Mouse (Mus musculus): ENCODE measurements around the gene Galnt7.

Galnt7 gene

GRCm38 (mm10) chr8:57584416-57585127 lies 68.3 kb downstream of the Galnt7 start:
- no peak for DNase-seq (ENCODE audit: low spot score)

- peak; percentile 17 for DNase-seq (ENCODE audit: low spot score)
Measured at GRCm38 (mm10) chr8:57579845-57580244, 73.0 kb downstream of the Galnt7 start.

DNA sequence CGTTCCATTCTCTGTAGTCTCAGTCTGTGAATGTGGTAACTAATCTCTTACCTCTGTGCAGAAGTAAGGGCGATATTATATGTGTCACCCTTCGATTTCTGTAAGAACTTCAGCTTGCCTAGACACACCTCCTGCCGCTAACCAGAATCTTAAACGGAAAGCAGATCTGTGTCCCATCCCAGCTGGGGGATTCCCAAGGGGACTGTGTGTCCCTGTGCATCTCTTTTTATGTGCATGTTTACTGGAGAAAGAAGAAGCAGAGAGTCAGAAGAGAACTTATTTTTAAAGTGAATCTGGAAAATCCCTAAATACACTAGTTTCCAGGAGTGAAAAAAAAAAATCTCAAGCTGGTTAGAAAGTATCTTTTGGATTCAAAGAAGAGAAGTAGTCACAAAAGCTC lies 75.5 kb downstream of the Galnt7 start:
- no peak for DNase-seq (ENCODE audit: low spot score)

GRCm38 (mm10) chr8:57576238-57576637 lies 76.6 kb downstream of the Galnt7 start:
- DNase-seq (ENCODE audit: low spot score): peak; percentile 48

DNA sequence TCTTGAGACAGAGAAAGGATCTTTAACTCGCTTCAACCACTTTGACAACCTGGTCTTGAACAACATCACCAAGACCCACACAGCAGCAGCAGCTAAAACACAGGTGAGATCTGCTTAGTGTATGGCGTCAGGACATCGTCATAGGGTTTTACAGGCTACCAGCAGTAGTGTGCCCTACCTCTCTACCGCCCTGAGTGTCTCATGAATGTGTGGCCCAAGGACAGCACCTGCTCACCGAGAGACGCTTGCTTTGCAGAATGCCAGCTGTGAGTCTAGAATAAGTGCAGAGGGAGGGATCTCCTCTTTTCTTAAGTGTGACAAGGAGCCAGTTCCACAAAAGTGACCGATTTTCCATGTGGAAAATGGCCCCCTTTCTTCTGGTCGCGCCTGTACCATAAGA lies 77.5 kb downstream of the Galnt7 start:
- no peak for DNase-seq (ENCODE audit: low spot score)

GRCm38 (mm10) chr8:57574398-57574797 lies 78.4 kb downstream of the Galnt7 start:
- peak; percentile 34 for DNase-seq (ENCODE audit: low spot score)

DNA sequence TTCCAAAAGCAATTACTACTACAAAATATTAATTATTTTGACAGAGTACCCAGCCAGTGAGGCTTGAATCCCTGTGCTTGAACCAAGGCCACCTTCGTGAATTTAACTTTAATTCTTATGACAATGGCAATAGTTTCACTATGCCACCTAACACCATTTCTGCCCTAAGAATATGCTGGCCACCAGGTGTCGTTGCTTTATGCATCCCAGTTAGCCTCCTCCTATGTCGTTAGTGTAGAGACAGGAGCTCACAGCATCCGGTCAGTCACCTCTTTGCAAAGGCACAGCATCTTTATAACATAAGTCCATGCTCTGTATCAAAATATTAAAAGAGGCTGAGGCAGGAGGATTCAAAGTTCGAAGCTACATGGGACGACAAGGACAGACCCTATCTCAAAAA lies 79.0 kb downstream of the Galnt7 start:
- no peak for DNase-seq (ENCODE audit: low spot score)

DNA sequence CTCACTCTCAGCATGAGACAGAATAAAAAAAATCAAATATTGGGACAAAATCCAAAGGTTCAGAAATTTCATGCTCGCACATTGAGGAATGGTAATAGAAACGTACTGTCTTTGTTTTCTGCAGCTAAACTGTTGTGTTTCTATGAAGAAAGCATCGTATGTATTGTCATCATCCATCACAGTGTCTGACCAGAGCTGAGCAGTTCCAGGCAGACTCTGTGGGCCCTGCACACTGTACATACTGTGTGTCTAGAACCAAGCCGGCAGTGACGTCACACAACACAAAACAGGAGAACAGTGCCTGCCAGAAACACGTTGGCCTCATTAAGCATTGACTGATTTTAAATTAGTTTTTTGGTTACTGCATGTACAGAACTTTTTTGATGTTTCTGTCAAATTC lies 82.9 kb downstream of the Galnt7 start:
- DNase-seq (ENCODE audit: low spot score): no peak

DNA sequence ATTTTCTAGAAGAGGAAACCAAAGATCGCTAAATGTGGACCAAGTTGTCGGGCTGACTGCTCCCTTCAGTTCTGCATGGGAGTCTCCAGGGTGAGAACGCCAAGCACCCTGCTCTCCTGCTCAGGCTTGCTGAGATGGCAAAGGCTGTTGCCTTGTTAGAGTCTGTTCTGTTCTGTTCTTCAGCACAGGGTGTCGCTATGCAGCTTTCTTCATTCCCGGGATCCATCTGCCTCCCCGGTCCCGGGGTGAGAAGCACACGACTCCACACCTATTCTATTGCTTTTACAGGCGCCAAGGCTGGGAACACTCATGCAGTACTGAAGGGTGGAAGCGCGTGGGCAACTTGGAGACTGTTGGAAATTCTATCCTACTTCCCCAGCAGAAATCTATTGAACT lies 83.4 kb downstream of the Galnt7 start:
- no peak for DNase-seq (ENCODE audit: low spot score)

- DNase-seq (ENCODE audit: low spot score): no peak
Measured at GRCm38 (mm10) chr8:57568633-57569399, 84.0 kb downstream of the Galnt7 start.

DNA sequence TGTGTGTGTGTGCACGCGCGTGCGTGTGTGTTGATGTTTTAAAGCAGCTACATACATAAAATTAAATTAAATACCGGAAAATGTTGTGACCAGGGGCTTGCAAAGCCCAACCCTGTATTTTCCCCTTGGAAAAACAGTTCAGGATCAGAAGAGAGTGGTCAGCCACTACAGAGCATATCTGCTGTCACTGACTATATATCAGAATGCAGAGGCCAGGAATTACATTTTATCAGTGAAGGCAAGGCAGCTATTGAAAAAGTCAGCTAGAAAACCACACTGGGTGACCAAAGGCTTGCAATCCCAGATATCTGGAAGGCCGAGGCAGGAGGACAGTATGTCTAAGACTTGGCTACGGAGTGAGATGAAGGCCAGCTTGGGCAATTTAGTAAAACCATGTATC lies 84.8 kb downstream of the Galnt7 start:
- no peak for DNase-seq (ENCODE audit: low spot score)

- DNase-seq (ENCODE audit: low spot score): no peak
Measured at GRCm38 (mm10) chr8:57565039-57565438, 87.8 kb downstream of the Galnt7 start.

- no peak for DNase-seq (ENCODE audit: low spot score)
Measured at GRCm38 (mm10) chr8:57563726-57564125, 89.1 kb downstream of the Galnt7 start.

GRCm38 (mm10) chr8:57562741-57563140 lies 90.1 kb downstream of the Galnt7 start:
- no peak for DNase-seq (ENCODE audit: low spot score)

- no peak for DNase-seq (ENCODE audit: low spot score)
Measured at GRCm38 (mm10) chr8:57560926-57561325, 91.9 kb downstream of the Galnt7 start.

GRCm38 (mm10) chr8:57552102-57553032 lies 100.5 kb downstream of the Galnt7 start:
- DNase-seq (ENCODE audit: low spot score): no peak

DNA sequence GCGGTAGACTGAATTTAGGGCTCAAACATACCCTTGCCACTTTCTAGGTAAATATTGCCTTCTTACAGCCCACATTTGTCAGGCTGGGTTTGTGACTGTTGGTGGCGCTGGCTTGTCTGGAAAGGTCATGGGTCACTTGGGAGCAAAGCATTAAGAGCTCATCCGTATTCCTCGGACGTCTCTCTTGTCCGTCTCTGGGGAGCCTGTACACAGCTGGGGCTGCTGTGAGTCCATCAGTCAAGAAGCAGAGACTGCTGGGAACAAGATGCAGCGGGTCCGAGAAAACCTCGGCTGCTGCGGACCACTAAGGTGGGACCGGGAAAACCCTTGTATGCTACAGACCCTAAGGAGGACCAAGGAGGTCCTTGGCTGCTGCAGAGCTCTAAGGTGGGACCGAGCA lies 105.3 kb downstream of the Galnt7 start:
- DNase-seq (ENCODE audit: low spot score): no peak

DNA sequence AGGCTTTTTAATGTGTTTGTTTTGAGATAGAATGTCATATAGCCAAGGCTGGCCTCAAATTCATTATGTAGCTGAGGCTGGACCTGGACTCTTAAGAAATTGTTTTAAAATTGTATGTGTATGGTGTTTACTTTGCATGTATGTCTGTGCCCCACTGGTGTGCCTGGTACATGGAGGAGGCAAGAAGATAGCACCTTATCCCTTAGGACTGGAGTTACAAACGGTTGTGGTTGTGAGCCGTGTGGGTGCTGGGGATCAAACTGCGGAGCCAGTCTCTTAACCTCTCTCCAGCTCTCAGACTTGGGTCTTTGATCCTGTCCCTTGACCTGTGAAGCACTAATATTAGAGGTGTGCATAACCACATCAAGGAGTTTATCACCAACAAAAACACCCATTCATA lies 106.0 kb downstream of the Galnt7 start:
- no peak for DNase-seq (ENCODE audit: low spot score)

DNA sequence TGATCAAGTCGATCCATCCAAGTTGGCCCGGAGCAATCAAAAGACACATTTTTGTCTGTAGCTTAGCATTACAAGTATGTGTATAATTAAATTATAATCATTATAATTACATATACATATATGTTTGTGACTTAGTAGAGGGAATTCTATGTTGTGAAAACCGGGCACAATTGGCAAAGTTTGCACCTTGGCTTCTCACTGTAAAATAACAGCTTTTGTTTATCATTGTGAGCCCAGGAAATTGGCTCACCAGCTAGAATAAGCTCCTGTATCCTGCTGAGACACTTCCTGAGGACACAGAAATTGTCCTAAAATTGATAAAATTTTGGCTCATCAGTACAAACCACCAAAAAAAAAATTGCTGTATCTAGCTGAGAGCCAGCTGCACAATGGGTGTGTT lies 106.4 kb downstream of the Galnt7 start:
- DNase-seq (ENCODE audit: low spot score): no peak

DNA sequence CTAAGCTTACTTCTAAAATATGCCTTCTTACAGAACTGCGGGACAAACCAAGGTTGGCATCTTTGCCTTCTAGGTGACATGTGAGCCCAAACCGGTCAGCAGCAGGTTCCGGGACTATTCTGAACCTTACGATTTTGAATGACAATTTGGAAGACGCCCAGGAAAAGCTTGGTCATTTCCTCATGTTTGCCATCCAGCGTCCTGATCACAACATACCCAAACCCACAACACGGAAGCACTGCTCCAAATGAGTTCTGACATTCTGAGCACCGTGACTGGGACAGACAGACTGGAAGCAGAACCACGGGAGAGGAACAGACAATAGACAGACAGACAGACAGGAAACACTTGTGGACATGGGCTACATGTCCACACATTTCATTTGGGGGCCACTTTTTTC lies 111.4 kb downstream of the Galnt7 start:
- no peak for DNase-seq (ENCODE audit: low spot score)

DNA sequence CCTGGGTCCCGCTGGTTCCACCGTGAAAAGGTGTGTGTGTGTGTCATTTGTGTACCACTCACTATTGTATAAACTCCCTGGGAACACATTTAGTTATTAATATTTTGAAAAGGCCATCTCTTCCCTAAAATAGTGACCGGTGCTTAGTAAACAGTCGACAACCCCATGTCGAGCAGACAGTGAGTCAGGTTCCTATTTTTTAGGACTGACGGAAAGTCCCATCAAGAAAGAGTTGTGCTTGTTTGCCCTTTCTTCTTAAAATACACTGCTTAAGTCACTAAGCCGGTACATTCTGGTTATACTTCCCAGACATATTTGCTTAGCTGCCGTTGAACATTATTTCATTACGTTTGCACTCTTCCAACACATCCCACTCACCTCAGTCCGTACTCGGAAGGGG lies 111.9 kb downstream of the Galnt7 start:
- DNase-seq (ENCODE audit: low spot score): no peak

- DNase-seq (ENCODE audit: low spot score): peak; percentile 37
Measured at GRCm38 (mm10) chr8:57540110-57540838, 112.6 kb downstream of the Galnt7 start.

Data from spleen, adult 12 weeks (tissue).